Mouse (Mus musculus): ENCODE data around the gene Ipo4. TPM values are rescaled to one million over a fixed set of nuclear protein-coding genes. Genes with fewer than 3 reads are reported as not detected.

Ipo4 gene
- total and polyA plus RNA-seq, 3 experiments, result 18.1 to 75.8 (median 24.1) TPM

GRCm38 (mm10) chr14:55605743-55606459, 29.9 kb downstream of the Ipo4 start:
- no peak for ATAC-seq (ENCODE audit: extremely low read depth, insufficient number of reproducible peaks, low FRiP score, poor library complexity, severe bottlenecking)
- Histone ChIP-seq H3K4me3 (ENCODE audit: low read depth, low read length) (peak overlapping the region; percentile 17; the same call in 1 of the 2 replicates), H3K36me3 (replicated peaks) (peaks cover 86% of the 10 kb centered on the region), H3K27me3 (ENCODE audit: insufficient read depth, low read length) (no peaks in the 10 kb centered on the region), H3K4me1 (ENCODE audit: insufficient read depth, low read depth, low read length) (peaks cover 80% of the 10 kb centered on the region), H3K9me3 (replicated peaks) (no peaks in the 10 kb centered on the region)
- no peak for TF ChIP-seq CTCF (IDR thresholded peaks at IDR 0.05; ENCODE audit: low read depth, low read length)
- no peak for TF ChIP-seq POLR2AphosphoS5 (IDR thresholded peaks at IDR 0.05; ENCODE audit: insufficient replicate concordance, low read depth, low read length)
- TF ChIP-seq GATA2 (IDR thresholded peaks at IDR 0.05; ENCODE audit: borderline replicate concordance, low read depth, low read length), result no peak
- no peak for TF ChIP-seq TAL1 (conservative IDR thresholded peaks at IDR 0.05; ENCODE audit: low read depth, low read length)
- TF ChIP-seq GATA1 (IDR thresholded peaks at IDR 0.05; ENCODE audit: borderline replicate concordance, low read length), result no peak
- DNase-seq (ENCODE audit: low spot score), result no peak

GRCm38 (mm10) chr14:55604823-55605222, 30.9 kb downstream of the Ipo4 start:
- Histone ChIP-seq H3K4me1 (ENCODE audit: insufficient read depth, low read depth, low read length) (peaks cover 78% of the 10 kb centered on the region), H3K27me3 (ENCODE audit: insufficient read depth, low read length) (no peaks in the 10 kb centered on the region), H3K4me3 (ENCODE audit: low read depth, low read length) (peak overlapping the region; percentile 71), H3K36me3 (replicated peaks) (peaks cover 87% of the 10 kb centered on the region), H3K9me3 (replicated peaks) (no peaks in the 10 kb centered on the region)
- ATAC-seq (ENCODE audit: extremely low read depth, insufficient number of reproducible peaks, low FRiP score, poor library complexity, severe bottlenecking) (no peak), DNase-seq (ENCODE audit: low spot score) (no peak)
- no peak for TF ChIP-seq TAL1 (conservative IDR thresholded peaks at IDR 0.05; ENCODE audit: low read depth, low read length)
- TF ChIP-seq GATA2 (IDR thresholded peaks at IDR 0.05; ENCODE audit: borderline replicate concordance, low read depth, low read length), result no peak

GRCm38 (mm10) chr14:55603633-55604576, 31.9 kb downstream of the Ipo4 start:
- H3K27me3 ChIP-seq (ENCODE audit: insufficient read depth, low read length), result no peaks in the 10 kb centered on the region
- H3K4me1 ChIP-seq (ENCODE audit: insufficient read depth, low read depth, low read length), result peaks cover 77% of the 10 kb centered on the region
- DNase-seq (ENCODE audit: low spot score) (peak; percentile 74), ATAC-seq (ENCODE audit: extremely low read depth, insufficient number of reproducible peaks, low FRiP score, poor library complexity, severe bottlenecking) (peak; percentile 90)
- no peak for TF ChIP-seq TAL1 (conservative IDR thresholded peaks at IDR 0.05; ENCODE audit: low read depth, low read length)
- TF ChIP-seq CTCF (IDR thresholded peaks at IDR 0.05; ENCODE audit: low read depth, low read length), result peak; percentile 84
- peak; percentile 95 for TF ChIP-seq GATA2 (IDR thresholded peaks at IDR 0.05; ENCODE audit: borderline replicate concordance, low read depth, low read length)
- peaks cover 87% of the 10 kb centered on the region for H3K36me3 ChIP-seq (replicated peaks)
- H3K9me3 ChIP-seq (replicated peaks), result no peaks in the 10 kb centered on the region
- H3K4me3 ChIP-seq (ENCODE audit: low read depth, low read length), result peak overlapping the region; percentile 71

GRCm38 (mm10) chr14:55603271-55603632, 32.5 kb downstream of the Ipo4 start, which contains the start of gene Irf9:
Gene Irf9 (plus strand): TSS chr14:55603571.
- no peak for ATAC-seq (ENCODE audit: extremely low read depth, insufficient number of reproducible peaks, low FRiP score, poor library complexity, severe bottlenecking)
- peak within 1 kb of the TSS; percentile 71 for H3K4me3 ChIP-seq (ENCODE audit: low read depth, low read length)
- no peak for DNase-seq (ENCODE audit: low spot score)
- H3K27me3 ChIP-seq (ENCODE audit: insufficient read depth, low read length), result no peaks in the 10 kb centered on the region
- no peak for TF ChIP-seq POLR2AphosphoS5 (IDR thresholded peaks at IDR 0.05; ENCODE audit: insufficient replicate concordance, low read depth, low read length)
- TF ChIP-seq GATA1 (IDR thresholded peaks at IDR 0.05; ENCODE audit: borderline replicate concordance, low read length), result no peak
- no peak for TF ChIP-seq TAL1 (conservative IDR thresholded peaks at IDR 0.05; ENCODE audit: low read depth, low read length)
- TF ChIP-seq CTCF (IDR thresholded peaks at IDR 0.05; ENCODE audit: low read depth, low read length), result no peak
- no peak for TF ChIP-seq GATA2 (IDR thresholded peaks at IDR 0.05; ENCODE audit: borderline replicate concordance, low read depth, low read length)
- peaks cover 87% of the 10 kb centered on the region for H3K36me3 ChIP-seq (replicated peaks)
- no peaks in the 10 kb centered on the region for H3K9me3 ChIP-seq (replicated peaks)
- peaks cover 71% of the 10 kb centered on the region for H3K4me1 ChIP-seq (ENCODE audit: insufficient read depth, low read depth, low read length)

- no peak for ATAC-seq (ENCODE audit: extremely low read depth, insufficient number of reproducible peaks, low FRiP score, poor library complexity, severe bottlenecking)
- Histone ChIP-seq H3K4me3 (ENCODE audit: low read depth, low read length) (no peak overlapping the region), H3K9me3 (replicated peaks) (no peaks in the 10 kb centered on the region), H3K27me3 (ENCODE audit: insufficient read depth, low read length) (no peaks in the 10 kb centered on the region), H3K36me3 (replicated peaks) (peaks cover 96% of the 10 kb centered on the region), H3K4me1 (ENCODE audit: insufficient read depth, low read depth, low read length) (peaks cover 44% of the 10 kb centered on the region)
- no peak for DNase-seq (ENCODE audit: low spot score)
- TF ChIP-seq TAL1 (conservative IDR thresholded peaks at IDR 0.05; ENCODE audit: low read depth, low read length) (no peak), GATA2 (IDR thresholded peaks at IDR 0.05; ENCODE audit: borderline replicate concordance, low read depth, low read length) (no peak), CTCF (IDR thresholded peaks at IDR 0.05; ENCODE audit: low read depth, low read length) (no peak), POLR2AphosphoS5 (IDR thresholded peaks at IDR 0.05; ENCODE audit: insufficient replicate concordance, low read depth, low read length) (no peak), GATA1 (IDR thresholded peaks at IDR 0.05; ENCODE audit: borderline replicate concordance, low read length) (no peak)
These were observed 37.0 kb downstream of the Ipo4 start for GRCm38 (mm10) chr14:55598521-55599390.

All from G1E (cell line).